Mouse (Mus musculus) neural tube, embryonic 10.5 days (tissue): ENCODE data around the gene Lyst.

Source experiments
- DNase-seq: peaks from one replicate; pipeline ENCODE4 v3.0.0-alpha.2; 2017; ENCODE audit warnings: low spot score; ENCODE audit errors: extremely low spot score

Gene Lyst

DNA sequence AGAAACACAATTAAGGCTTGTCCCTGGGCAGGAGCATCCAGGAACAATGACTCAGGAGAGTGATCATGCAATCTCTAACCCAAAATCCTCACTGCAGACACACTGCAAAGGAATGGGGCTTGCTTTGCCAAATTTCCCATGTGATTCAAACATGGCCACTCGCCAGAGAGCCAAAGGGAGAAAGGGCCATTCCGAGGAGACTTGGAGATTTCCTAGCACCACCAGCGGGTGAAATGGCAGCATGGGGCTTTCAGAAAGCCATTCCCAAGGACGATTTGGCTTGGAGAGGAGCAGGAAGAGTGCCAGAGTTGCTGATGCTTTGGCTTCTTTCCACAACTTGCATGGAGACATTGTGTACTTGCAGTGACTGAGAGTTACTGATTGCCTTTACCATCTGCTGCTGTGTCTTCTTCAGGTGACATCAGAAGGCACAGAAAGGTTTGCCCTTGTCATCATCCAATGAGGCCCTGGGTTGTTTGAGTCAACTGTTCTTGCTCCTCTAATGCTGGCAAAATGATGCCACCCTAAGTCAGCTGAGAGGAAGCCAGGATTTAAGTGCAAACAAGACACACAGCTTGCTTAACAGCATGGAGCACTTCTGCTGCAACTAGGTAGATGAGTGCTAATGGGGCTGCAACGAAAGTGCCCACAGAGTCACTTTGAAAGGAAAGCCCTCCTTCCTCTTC lies 16.5 kb upstream of the Lyst start:
- no peak for DNase-seq

DNA sequence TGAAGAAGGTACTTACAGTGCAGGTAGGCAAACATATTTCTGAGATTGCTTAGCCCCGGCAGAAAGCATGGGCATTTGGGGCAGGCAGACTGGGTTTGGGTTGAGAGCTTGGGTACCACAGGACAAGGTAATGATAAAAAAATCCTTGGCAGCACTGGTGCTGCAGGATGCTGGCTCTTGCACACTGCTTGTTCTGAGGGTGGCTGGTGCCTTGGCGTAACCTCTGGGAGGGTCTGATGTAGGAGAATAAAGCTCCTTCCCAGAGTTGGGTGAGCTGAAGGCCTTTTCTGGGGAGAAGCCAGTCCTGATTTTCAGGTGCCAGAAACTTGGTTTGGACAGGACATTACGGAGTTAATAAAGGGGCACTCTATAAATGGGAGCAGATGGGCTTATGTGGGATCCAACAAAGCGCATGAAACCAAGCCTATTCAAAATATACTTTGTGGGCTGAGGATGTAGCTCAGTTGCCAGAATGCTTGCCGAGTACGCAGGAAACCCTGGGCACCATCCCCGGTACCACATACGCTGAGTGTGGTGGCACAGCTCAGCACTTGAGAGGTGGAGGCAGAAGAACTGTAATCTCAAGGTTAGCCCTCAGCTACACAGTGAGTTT lies 15.8 kb upstream of the Lyst start:
- no peak for DNase-seq

DNA sequence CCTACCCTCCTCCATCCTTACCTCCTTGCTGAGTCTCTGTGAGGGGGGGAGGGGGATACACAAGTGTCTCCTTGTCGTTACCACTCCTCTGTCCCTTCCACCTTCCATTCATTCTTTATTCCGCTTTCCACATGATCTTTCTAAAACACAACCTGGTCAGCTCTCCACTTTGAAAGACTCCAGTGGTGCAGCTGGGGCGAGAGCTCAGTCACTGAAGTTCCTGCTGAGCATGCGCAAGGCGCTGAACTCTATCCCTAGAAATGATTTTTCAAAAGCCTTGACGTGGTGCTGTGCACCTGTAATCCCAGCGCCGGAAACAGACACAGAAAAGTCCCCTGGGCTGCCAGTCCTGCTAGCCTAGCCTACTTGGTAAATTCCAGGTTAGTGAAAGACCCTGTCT lies 15.1 kb upstream of the Lyst start:
- no peak for DNase-seq

GRCm38 (mm10) chr13:13576469-13577205 lies 13.6 kb upstream of the Lyst start:
- no peak for DNase-seq

- no peak for DNase-seq
Measured at GRCm38 (mm10) chr13:13581988-13582387, 8.2 kb upstream of the Lyst start.

DNA sequence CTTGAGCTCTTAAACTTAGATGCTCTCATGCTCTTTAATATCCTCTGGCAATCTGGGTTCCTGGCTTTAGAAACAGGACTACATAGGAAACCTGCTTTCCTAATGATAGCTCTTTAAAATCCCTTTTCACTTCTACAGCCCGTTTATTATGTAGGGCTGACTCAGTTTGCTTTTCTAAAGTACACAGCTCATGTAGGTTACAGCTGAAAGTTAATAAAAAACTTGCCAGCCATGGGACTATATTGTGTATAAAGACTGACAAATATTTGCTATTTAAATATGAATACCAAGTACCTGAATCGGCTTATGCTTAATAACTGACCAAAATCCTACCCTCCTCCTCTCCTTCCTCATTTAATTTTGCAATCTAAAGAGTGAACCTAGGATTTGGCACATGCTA lies 6.7 kb upstream of the Lyst start:
- DNase-seq: no peak

GRCm38 (mm10) chr13:13587653-13588184 lies 2.5 kb upstream of the Lyst start:
- no peak for DNase-seq

DNA sequence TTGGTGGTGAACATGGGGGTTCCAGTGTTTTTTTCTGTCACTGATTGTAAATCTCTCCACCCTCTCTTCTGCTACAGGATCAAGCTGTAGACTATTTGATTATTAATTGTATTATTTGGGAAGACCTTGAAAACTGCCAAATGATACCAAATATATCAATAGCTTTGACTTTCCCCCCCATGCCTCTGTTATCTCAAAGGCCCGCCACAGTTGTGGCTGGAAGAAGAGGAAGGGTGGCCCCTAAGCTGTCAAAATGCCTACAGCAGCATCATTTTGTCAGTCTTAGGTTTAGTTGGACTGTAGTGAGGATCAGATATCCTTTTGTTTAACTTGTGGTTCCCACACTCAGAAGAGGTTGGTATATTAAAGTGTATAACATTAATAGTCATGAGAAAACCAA lies 1.7 kb upstream of the Lyst start:
- no peak for DNase-seq

DNA sequence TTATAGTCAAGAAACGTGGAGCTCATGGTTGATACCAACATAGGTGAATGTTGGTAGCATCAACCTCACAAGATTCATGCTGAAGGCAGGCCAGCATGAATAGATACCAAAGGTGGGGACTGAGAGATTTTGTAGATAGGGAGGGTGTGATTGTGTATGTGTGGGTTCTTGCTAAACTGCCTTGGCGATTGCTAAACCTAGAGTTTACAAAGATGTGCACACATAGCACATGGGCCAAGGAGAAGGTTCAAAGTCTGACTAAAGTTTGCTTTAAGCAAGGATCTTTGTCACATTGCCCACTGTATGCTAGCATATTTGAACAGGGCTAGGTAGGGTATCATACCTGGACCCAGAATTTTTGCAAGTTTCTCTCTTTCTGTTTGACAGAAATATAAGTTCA lies 1.2 kb upstream of the Lyst start:
- DNase-seq: no peak

DNA sequence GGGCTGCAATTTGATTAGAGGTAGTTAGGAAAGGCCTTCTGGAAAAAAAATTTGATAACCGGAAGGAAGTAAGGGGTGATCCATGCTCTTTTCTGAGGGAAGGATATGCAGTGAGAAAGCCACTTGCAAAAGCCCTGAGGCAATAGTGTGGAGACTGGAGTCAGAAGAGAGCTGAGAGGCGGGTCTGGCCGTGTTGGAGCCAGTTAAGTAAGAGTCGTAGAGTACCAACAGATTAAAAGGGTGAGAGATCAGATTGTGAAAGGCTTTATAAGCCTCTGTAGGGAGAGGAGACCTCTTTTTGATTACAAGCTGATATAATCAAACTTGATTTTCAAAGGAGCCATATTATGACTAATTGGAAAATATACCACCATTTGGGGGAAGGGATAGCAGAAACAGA lies 1.7 kb downstream of the Lyst start:
- no peak for DNase-seq

- no peak for DNase-seq
Measured at GRCm38 (mm10) chr13:13596424-13597044, 6.3 kb downstream of the Lyst start.

DNA sequence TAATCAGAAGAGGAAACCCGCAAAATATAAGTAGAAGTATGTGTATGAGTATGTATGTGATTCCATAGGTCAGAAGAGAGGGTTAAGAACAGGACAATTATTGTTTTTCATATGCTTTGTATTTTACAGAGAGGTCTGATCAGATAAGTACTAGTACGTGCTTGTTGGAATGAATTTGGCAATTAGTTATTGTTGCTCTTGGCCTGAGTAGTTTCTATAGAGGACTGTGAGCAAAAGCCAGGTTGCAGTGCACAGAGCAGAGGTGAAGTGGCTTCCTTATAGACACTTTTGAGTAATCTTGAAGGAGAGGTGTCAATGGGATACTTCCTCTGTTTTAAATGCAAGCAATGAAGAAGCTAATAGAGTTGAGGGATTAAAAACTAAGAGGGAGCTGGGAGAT lies 7.7 kb downstream of the Lyst start:
- DNase-seq: no peak

DNA sequence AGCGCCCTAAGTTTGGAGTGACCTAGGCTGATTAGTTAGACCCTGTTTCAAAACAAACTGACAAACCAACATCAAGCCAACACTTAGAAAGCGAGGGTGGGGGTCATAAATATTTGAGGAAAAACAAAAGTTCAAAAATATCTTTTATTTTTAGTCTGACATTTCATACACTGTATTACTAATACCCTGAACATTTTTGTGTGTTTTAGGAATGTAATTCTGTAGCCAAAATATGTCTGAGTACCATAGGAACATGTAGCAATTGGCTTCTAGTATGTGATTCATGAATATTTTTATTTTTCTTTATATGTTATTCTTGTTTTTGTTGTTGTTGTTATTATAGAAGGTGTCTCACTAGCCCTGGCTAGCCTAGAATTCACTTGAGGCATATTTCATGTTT lies 11.2 kb downstream of the Lyst start:
- no peak for DNase-seq

GRCm38 (mm10) chr13:13606149-13606548 lies 16.0 kb downstream of the Lyst start:
- no peak for DNase-seq

DNA sequence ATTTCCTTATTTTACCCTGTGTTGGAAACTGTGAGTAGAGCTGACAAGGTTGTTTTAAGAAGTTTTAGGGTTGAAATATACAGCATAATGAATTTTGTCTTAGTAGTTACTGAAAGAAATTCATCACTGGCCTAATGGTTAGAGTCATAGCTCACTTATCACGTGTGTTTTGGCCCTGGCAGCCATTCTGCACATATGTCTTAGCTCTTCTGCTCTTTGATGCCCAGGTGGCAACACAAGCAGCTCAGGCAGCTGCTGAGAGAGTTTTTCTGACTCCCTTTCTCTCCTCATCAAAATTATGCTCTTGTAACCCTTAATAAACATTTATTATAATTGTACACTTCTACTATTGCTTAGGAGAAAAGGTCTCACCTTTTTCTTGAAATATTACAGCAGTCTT lies 18.1 kb downstream of the Lyst start:
- no peak for DNase-seq

DNA sequence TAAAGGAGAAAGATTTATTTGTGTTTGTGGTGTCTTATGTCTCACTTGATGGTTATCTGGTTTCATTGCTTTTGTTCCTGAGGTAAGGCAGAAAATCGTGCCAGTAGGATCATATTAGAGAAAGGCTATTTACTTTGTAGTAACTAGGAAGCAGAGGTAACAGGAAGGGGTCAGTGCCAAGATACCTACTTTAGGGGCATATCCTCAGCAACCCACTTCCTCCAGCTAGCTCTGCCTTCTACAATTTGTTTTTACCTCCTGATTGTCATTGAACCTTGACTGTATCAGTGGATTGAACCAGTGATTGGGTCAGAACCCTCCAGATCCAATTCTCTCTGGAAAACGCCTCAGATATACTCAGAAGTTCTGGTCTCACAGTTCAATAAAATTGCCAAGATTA lies 19.5 kb downstream of the Lyst start:
- DNase-seq: no peak

DNA sequence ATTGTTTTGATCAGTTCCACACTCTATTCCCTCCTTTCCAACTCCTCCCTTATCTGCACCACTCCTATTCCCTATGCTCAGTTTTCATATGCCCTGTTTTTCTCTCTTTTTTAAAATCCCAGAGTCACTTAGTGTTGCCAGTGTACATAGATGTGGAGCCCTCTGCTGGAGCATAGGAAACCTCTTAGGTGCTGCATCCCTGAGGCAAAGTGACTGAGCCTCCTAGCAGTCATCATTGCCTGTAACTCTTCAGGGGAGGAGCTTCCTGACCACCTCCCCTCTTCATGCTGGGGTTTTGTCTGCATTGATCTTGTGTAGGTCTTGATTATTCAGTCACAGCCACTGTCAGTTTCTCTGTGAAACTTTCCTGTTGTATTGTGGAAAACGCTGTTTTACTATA lies 22.7 kb downstream of the Lyst start:
- DNase-seq: no peak

DNA sequence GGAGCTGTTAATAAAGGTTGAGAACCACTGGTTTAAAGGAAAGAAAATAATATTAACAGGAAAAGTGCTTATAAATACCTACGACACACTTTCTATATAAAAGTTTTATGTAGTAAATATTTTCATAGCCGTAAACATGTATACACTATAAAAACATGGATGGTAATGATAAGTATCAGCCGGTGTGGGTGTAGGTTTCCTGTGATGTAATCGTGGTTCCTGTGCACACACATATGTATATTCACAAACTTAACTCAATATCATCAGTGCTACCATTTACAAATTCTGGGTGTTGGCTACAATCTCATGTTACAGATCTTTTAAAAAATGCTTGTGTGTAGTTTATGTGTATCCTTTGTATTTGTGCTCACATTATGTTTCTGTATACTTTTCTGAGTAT lies 24.0 kb downstream of the Lyst start:
- no peak for DNase-seq

- no peak for DNase-seq
Measured at GRCm38 (mm10) chr13:13621456-13621855, 31.3 kb downstream of the Lyst start.

- DNase-seq: no peak
Measured at GRCm38 (mm10) chr13:13622565-13622964, 32.4 kb downstream of the Lyst start.

DNA sequence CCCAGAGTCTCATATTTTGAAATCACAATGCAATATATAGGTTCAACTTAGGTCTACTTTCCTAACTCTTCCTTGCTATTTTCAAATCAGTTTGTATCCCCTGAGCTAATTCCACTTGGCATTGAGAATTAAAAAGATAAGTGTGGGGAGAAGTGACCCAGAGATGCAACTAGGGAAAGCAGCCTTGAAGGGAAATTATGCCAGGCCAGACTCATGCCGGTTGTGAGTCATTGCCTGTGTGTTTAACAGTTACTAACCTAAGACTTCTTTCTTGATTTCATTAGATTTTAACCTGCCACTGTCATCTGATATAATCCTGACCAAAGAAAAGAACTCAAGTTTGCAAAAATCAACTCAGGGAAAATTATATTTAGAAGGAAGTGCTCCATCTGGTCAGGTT lies 43.5 kb downstream of the Lyst start:
- DNase-seq: no peak

DNA sequence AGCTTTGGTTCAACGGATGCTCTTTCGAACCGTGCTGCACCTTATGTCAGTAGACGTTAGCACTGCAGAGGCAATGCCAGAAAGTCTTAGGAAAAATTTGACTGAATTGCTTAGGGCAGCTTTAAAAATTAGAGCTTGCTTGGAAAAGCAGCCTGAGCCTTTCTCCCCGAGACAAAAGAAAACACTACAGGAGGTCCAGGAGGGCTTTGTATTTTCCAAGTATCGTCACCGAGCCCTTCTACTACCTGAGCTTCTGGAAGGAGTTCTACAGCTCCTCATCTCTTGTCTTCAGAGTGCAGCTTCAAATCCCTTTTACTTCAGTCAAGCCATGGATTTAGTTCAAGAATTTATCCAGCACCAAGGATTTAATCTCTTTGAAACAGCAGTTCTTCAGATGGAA lies 44.5 kb downstream of the Lyst start:
- DNase-seq: no peak
